Mouse (Mus musculus) neural tube, embryonic 13.5 days (tissue): Measurements from ENCODE around the gene Chic2. TPM values are rescaled to one million over a fixed set of nuclear protein-coding genes. Genes with fewer than 3 reads are reported as not detected.

Experiments
- ATAC-seq: fragments of 200-750 bp; cut with Nextera tagmentation; 2 replicates; pipeline ENCODE4 v1.8.0; 2017; ENCODE audit warnings: low read depth, mild to moderate bottlenecking, moderate TSS enrichment, moderate library complexity
- H3K27ac ChIP-seq: fragments of 300-500 bp; sonication (generic); replicated peaks from 2 replicates; pipeline ENCODE4 v1.5.1; 2015; ENCODE audit warnings: moderate library complexity, mild to moderate bottlenecking, inconsistent platforms
- H3K27me3 ChIP-seq: fragments of 300-500 bp; sonication (generic); 2 replicates; pipeline ENCODE4 v1.6.1; 2015; ENCODE audit warnings: mild to moderate bottlenecking, inconsistent platforms
- H3K36me3 ChIP-seq: fragments of 300-500 bp; sonication (generic); 2 replicates; pipeline ENCODE4 v1.6.1; 2015; ENCODE audit warnings: mild to moderate bottlenecking, inconsistent platforms
- H3K4me1 ChIP-seq: fragments of 300-500 bp; sonication (generic); replicated peaks from 2 replicates; pipeline ENCODE4 v1.6.1; 2015; ENCODE audit warnings: inconsistent platforms
- H3K4me2 ChIP-seq: fragments of 300-500 bp; sonication (generic); 2 replicates; pipeline ENCODE4 v1.6.1; 2015; ENCODE audit warnings: inconsistent platforms, mild to moderate bottlenecking, moderate library complexity
- H3K4me3 ChIP-seq: fragments of 300-500 bp; sonication (generic); 2 replicates; pipeline ENCODE4 v1.5.1; 2015; ENCODE audit warnings: mild to moderate bottlenecking, inconsistent platforms
- H3K9ac ChIP-seq: fragments of 300-500 bp; sonication (generic); 2 replicates; pipeline ENCODE4 v1.6.1; 2015; ENCODE audit warnings: moderate library complexity, mild to moderate bottlenecking, inconsistent platforms
- H3K9me3 ChIP-seq: fragments of 300-500 bp; sonication (generic); 2 replicates; pipeline ENCODE4 v1.6.1; 2016; ENCODE audit warnings: inconsistent platforms
- WGBS: fragments of 180-500 bp; shearing (Covaris S2); methylation state at CpG from one replicate; pipeline ENCODE4 v1.1.7; 2015; 5-methylcytosine and 5-hydroxymethylcytosine counted together
- polyA plus RNA-seq: library from polyadenylated mRNA; unstranded; fragments of >200 nt; fragmentation: Nextera tagmentation; extraction: Ambion mirVana; gene quantifications from 2 replicates; pipeline ENCODE4 v1.2.1, GENCODE M21; 2015

The Chic2 gene
- polyA plus RNA-seq, 1 experiment from 2014 or later, result 42.5 TPM

- Histone ChIP-seq H3K27ac (no peak overlapping the region), H3K27me3 (peaks cover 55% of the 10 kb centered on the region), H3K9me3 (0 out of 2 replicates have a peak, but pooled peaks cover 6% of the 10 kb centered on the region), H3K4me3 (no peak overlapping the region), H3K36me3 (no peaks in the 10 kb centered on the region), H3K9ac (no peak overlapping the region), H3K4me1 (peaks cover 12% of the 10 kb centered on the region), H3K4me2 (no peak overlapping the region)
- no peak for ATAC-seq
- 29% methylated on average over 4 of the region's 4 CpGs for WGBS
Measured at GRCm38 (mm10) chr5:75063177-75063576, 18.6 kb upstream of the Chic2 start.

GRCm38 (mm10) chr5:75051109-75051508, 6.5 kb upstream of the Chic2 start:
- WGBS, result 81% methylated on average over 4 of the region's 4 CpGs
- Histone ChIP-seq H3K4me1 (no peaks in the 10 kb centered on the region), H3K27me3 (peaks cover 10% of the 10 kb centered on the region), H3K4me2 (no peak overlapping the region), H3K36me3 (no peaks in the 10 kb centered on the region), H3K27ac (no peak overlapping the region), H3K9me3 (no peaks in the 10 kb centered on the region), H3K9ac (no peak overlapping the region), H3K4me3 (no peak overlapping the region)
- ATAC-seq, result no peak

GRCm38 (mm10) chr5:75046681-75047321, 2.2 kb upstream of the Chic2 start:
- no peaks in the 10 kb centered on the region for H3K36me3 ChIP-seq
- no peak overlapping the region for H3K9ac ChIP-seq
- H3K9me3 ChIP-seq, result no peaks in the 10 kb centered on the region
- no peak overlapping the region for H3K27ac ChIP-seq
- no peak overlapping the region for H3K4me3 ChIP-seq
- H3K4me1 ChIP-seq, result peaks cover 17% of the 10 kb centered on the region
- no peak overlapping the region for H3K4me2 ChIP-seq
- 48% methylated on average over 15 of the region's 15 CpGs for WGBS
- ATAC-seq, result no peak
- H3K27me3 ChIP-seq, result peaks cover 5% of the 10 kb centered on the region

GRCm38 (mm10) chr5:75045371-75045770, 797 bp upstream of the Chic2 start:
- Histone ChIP-seq H3K4me1 (peaks cover 20% of the 10 kb centered on the region), H3K4me3 (no peak overlapping the region), H3K9me3 (no peaks in the 10 kb centered on the region), H3K27ac (no peak overlapping the region), H3K4me2 (no peak overlapping the region), H3K27me3 (peaks cover 5% of the 10 kb centered on the region; the same call in 1 of the 2 replicates), H3K36me3 (no peaks in the 10 kb centered on the region), H3K9ac (no peak overlapping the region)
- WGBS, result 90% methylated on average over 7 of the region's 7 CpGs
- ATAC-seq, result no peak

GRCm38 (mm10) chr5:75043621-75044301, 813 bp downstream of the Chic2 start:
- WGBS, result under 1% methylated on average over 36 of the region's 36 CpGs
- Histone ChIP-seq H3K4me2 (peak overlapping the region; percentile 70), H3K9me3 (no peaks in the 10 kb centered on the region), H3K9ac (peak overlapping the region; percentile 99), H3K4me3 (peak overlapping the region; percentile 96), H3K27ac (peak overlapping the region; percentile 91), H3K4me1 (peaks cover 26% of the 10 kb centered on the region), H3K27me3 (peaks cover 5% of the 10 kb centered on the region; the same call in 1 of the 2 replicates), H3K36me3 (no peaks in the 10 kb centered on the region)
- ATAC-seq, result peak; percentile 89

- no peak overlapping the region for H3K27ac ChIP-seq
- no peaks in the 10 kb centered on the region for H3K36me3 ChIP-seq
- peak overlapping the region; percentile 70 for H3K4me2 ChIP-seq
- H3K4me3 ChIP-seq, result peak overlapping the region; percentile 96
- 51% methylated on average over 9 of the region's 9 CpGs for WGBS
- no peaks in the 10 kb centered on the region for H3K9me3 ChIP-seq
- peaks cover 5% of the 10 kb centered on the region; the same call in 1 of the 2 replicates for H3K27me3 ChIP-seq
- H3K4me1 ChIP-seq, result peaks cover 29% of the 10 kb centered on the region
- ATAC-seq, result no peak
- H3K9ac ChIP-seq, result peak overlapping the region; percentile 99
Measured at GRCm38 (mm10) chr5:75043011-75043445, 1.5 kb downstream of the Chic2 start.

GRCm38 (mm10) chr5:75039307-75039706, 5.3 kb downstream of the Chic2 start:
- no peaks in the 10 kb centered on the region for H3K27me3 ChIP-seq
- H3K4me3 ChIP-seq, result no peak overlapping the region
- H3K4me2 ChIP-seq, result no peak overlapping the region
- peaks cover 29% of the 10 kb centered on the region for H3K4me1 ChIP-seq
- H3K9me3 ChIP-seq, result no peaks in the 10 kb centered on the region
- ATAC-seq, result no peak
- 94% methylated on average over 1 of the region's 1 CpGs for WGBS
- H3K9ac ChIP-seq, result no peak overlapping the region
- H3K36me3 ChIP-seq, result no peaks in the 10 kb centered on the region
- H3K27ac ChIP-seq, result no peak overlapping the region

- H3K9ac ChIP-seq, result no peak overlapping the region
- H3K9me3 ChIP-seq, result no peaks in the 10 kb centered on the region
- WGBS, result 94% methylated on average over 3 of the region's 3 CpGs
- H3K36me3 ChIP-seq, result peaks cover 6% of the 10 kb centered on the region; the same call in 1 of the 2 replicates
- no peak overlapping the region for H3K4me3 ChIP-seq
- no peaks in the 10 kb centered on the region for H3K27me3 ChIP-seq
- H3K4me2 ChIP-seq, result no peak overlapping the region
- ATAC-seq, result no peak
- H3K27ac ChIP-seq, result no peak overlapping the region
- H3K4me1 ChIP-seq, result peaks cover 9% of the 10 kb centered on the region
Measured at GRCm38 (mm10) chr5:75035475-75035874, 9.1 kb downstream of the Chic2 start.

- H3K9ac ChIP-seq, result no peak overlapping the region
- ATAC-seq, result no peak
- WGBS, result 34% methylated on average over 1 of the region's 1 CpGs
Measured at GRCm38 (mm10) chr5:75014768-75015167, 29.8 kb downstream of the Chic2 start.

GRCm38 (mm10) chr5:75012771-75013421, 31.7 kb downstream of the Chic2 start:
- H3K9ac ChIP-seq, result no peak overlapping the region
- H3K27me3 ChIP-seq, result peaks cover 16% of the 10 kb centered on the region
- no peak overlapping the region for H3K4me3 ChIP-seq
- peak overlapping the region; percentile 20 for H3K4me2 ChIP-seq
- H3K4me1 ChIP-seq, result peaks cover 24% of the 10 kb centered on the region
- 0 out of 2 replicates have a peak overlapping the region, but pooled peaks have one; percentile 5 for H3K27ac ChIP-seq
- 8% methylated on average over 8 of the region's 8 CpGs for WGBS
- H3K9me3 ChIP-seq, result no peaks in the 10 kb centered on the region
- ATAC-seq, result peak; percentile 47; the same call in 1 of the 2 replicates
- H3K36me3 ChIP-seq, result peaks cover 8% of the 10 kb centered on the region

More at GRCm38 (mm10) chr5:75014768-75015167, 29.8 kb downstream of the Chic2 start:
- no peak overlapping the region for H3K4me3 ChIP-seq
- H3K27me3 ChIP-seq, result peaks cover 14% of the 10 kb centered on the region; the same call in 1 of the 2 replicates
- H3K4me2 ChIP-seq, result no peak overlapping the region
- H3K27ac ChIP-seq, result no peak overlapping the region
- H3K36me3 ChIP-seq, result no peaks in the 10 kb centered on the region
- H3K4me1 ChIP-seq, result peaks cover 24% of the 10 kb centered on the region
- H3K9me3 ChIP-seq, result no peaks in the 10 kb centered on the region

- Histone ChIP-seq H3K4me3 (no peak overlapping the region), H3K4me1 (peaks cover 24% of the 10 kb centered on the region), H3K9me3 (no peaks in the 10 kb centered on the region), H3K27me3 (peaks cover 18% of the 10 kb centered on the region), H3K9ac (no peak overlapping the region), H3K4me2 (no peak overlapping the region), H3K36me3 (peaks cover 13% of the 10 kb centered on the region), H3K27ac (no peak overlapping the region)
- 21% methylated on average over 4 of the region's 4 CpGs for WGBS
- peak; percentile 50; the same call in 1 of the 2 replicates for ATAC-seq
Measured at GRCm38 (mm10) chr5:75011985-75012738, 32.4 kb downstream of the Chic2 start.
